Mouse (Mus musculus) cerebellum, postnatal 10 days (tissue): ENCODE measurements at regions not wholly inside any gene's neighbourhood (a gene's known extent, or its start where the extent isn't known, plus 50 kb on each side); places are given as distances from the start of the nearest gene placed in this dataset.

Experiments
- DNase-seq, 2 experiments: peaks; one replicate each; pipeline ENCODE4 v3.0.0; 2021; ENCODE audit warnings: mixed read lengths in 2 of 2

DNA sequence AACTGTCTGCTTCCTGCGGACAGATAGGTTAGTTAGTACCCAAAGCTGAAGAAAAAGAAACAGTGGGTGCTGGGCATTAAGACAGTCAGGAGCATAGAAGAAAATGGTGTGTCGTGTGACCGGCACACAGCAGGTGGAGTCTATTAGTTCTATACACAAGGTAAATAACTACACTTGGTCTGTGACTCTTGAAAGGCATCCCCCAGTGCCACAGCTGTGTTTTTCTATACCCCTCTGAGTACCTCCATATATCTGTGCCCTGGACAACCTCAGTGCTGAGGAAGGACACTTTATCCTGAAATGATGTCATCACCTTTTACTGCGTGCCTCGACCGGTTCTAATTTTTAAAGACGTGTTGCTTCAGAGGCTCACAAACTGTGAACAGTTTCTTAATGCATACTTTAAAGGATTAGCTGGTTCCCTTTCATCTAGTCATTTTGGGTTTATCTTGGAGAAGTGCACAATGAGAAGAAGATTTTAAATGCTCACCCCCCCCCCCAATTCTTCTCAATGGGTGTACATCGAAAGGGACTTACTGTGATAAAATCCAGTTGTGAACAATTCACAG is 666.1 kb downstream of the Pkhd1 start:
- no peak for DNase-seq

DNA sequence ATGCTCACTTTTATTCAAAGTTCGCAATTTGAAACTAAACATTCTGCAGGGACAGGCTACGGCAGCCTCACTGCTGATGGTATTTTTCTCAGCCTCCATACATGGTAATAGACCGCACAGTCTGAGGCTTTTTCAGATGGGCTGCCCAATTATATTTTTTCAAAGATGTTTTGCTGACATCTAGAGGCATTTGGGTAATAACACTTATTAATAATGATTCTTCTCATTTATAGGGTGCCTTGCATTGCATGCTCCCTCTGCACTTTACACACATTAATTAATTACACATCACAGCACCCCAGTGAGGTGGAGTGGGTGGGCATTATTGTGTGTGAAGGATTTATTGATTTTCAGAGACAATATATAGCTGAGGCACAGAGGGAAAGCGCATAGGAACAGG is 644.5 kb downstream of the Pkhd1 start:
- peak; percentile 5 to 31 for DNase-seq

DNA sequence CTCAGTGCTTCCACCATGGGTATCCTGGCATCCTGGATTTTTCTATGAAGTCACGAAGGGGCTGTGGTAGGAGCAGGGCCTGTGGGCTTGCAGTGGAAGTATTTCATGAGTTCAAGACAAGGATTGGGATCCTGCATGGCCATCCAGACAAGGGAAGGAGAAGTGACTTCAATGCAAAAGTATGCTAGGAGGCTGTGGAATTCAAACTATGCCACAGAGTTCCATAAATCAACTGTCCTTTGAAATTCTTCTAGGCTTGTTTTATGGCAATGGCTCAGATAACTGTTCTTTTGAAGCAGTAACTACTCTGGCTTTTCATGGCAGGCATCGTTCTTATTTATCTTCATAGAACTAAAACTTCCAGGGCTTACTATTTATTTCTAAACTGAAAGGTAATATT is 643.9 kb downstream of the Pkhd1 start:
- DNase-seq: no peak

DNA sequence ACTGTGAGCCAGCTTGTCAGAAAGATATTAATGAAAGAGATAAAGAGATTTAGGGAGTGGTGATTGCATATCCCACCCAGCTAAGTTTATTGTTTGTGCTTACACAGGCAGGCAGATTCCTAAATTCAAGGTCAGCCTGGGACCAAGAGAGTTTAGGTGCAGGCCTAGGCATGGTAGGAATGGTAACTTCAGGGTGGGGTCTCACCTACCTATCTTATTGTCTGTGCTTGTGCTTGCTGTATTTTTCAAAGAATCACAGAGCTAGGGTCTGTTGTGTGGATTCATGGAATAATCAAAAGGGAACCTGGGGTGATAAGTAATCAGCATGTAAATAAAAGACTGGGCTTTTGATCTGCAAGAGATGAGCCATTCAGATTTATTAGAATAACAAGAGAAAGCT is 642.4 kb downstream of the Pkhd1 start:
- DNase-seq: no peak

DNA sequence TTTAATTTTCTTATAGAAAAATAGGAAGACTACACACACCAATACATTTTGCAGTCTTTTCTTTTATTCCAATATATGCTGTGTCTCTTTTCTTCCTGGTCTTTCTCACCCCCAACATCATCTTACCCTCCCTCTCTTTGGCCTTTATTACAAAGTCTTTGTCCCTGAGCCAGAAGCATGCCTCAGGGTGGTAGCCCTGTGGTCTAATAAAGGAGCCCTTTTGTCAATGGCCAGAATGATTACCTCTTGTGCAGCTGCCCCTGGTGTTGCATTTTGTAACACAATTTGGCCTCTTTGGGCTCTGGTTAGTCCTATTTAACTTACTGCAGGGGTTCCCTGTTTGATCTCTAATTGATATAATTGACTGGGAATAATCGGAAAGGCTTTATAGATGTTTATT is 636.7 kb downstream of the Pkhd1 start:
- peak in 1 of 2 experiments; percentile 9 for DNase-seq

DNA sequence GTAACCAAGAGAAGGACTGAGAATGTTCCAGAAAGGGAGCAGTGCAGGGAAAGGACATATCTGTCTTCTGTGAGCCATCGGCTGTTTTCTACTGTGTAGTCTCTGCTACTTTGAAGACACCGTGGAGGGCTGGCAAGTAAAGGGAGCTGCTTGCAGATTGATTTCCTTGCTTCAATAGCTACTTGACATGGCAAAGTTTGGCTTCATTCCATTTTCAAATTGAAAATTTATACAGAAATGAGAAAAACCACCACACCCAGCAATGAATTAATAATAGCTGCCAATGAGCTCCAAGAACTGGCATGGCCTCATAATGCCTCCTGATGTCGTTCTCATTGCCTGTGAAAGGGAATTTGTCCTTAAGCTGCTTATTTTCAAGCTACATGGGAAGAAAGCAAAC is 635.1 kb downstream of the Pkhd1 start:
- peak; percentile 16 to 24 for DNase-seq

DNA sequence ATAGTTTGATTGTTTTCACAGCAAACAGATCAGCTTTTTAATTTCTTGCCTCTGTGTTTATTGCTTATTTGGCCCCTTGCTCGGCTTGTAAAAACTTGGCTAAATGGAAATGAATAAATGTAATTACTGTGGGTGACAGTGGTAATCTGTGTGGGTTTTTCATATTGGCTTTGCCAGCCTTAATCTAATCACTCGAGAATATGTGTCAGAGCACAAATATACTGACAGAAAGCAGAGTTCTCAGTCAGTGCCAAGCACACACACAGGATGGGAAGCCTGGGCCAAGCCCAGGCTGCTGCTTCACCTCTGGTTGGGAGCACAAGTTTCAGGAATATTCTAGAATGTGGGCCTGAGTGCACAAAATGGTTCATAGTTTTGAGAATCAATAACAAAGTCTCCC is 634.4 kb downstream of the Pkhd1 start:
- DNase-seq: no peak

DNA sequence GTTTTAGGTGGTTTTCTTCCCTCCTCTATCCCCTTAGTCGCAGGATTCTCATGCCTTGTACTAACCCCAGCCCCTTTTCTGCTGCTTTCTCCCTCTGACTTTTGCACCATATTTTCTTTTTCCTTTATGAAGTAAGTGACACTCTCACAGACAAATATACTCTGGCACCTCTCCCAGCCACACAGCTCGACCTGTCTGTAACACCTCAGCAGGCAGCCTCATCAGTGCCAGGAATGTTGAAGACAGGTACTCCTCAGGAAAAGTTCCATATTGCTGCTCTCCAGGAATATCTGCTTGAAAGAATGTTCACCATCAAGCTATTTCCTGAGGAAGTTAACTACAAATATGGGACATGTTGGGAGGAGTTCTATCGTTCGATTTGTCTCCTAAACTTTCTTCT is 627.9 kb downstream of the Pkhd1 start:
- DNase-seq: peak; percentile 45 to 69
